Mouse (Mus musculus) midbrain, embryonic 13.5 days (tissue): ENCODE results near the gene Sema7a. TPM values are rescaled to one million over a fixed set of nuclear protein-coding genes. Genes with fewer than 3 reads are reported as not detected.

Experiments
- ATAC-seq: fragments of 200-750 bp; cut with Nextera tagmentation; 2 replicates; pipeline ENCODE4 v1.8.0; 2017; ENCODE audit warnings: mild to moderate bottlenecking, moderate TSS enrichment, moderate library complexity
- H3K27ac ChIP-seq: fragments of 300-500 bp; sonication (generic); 2 replicates; pipeline ENCODE4 v1.5.1; 2015; ENCODE audit warnings: inconsistent platforms, mild to moderate bottlenecking, moderate library complexity
- H3K27me3 ChIP-seq: fragments of 300-500 bp; sonication (generic); 2 replicates; pipeline ENCODE4 v1.6.1; 2015; ENCODE audit warnings: mild to moderate bottlenecking, inconsistent platforms
- H3K36me3 ChIP-seq: fragments of 300-500 bp; sonication (generic); 2 replicates; pipeline ENCODE4 v1.6.1; 2015; ENCODE audit warnings: mild to moderate bottlenecking, inconsistent platforms
- H3K4me1 ChIP-seq: fragments of 300-500 bp; sonication (generic); replicated peaks from 2 replicates; pipeline ENCODE4 v1.6.1; 2015; ENCODE audit warnings: inconsistent platforms
- H3K4me2 ChIP-seq: fragments of 300-500 bp; sonication (generic); replicated peaks from 2 replicates; pipeline ENCODE4 v1.6.1; 2015; ENCODE audit warnings: moderate library complexity, mild to moderate bottlenecking, inconsistent platforms
- H3K4me3 ChIP-seq: fragments of 300-500 bp; sonication (generic); replicated peaks from 2 replicates; pipeline ENCODE4 v1.5.1; 2015; ENCODE audit warnings: mild to moderate bottlenecking, inconsistent platforms
- H3K9ac ChIP-seq: fragments of 300-500 bp; sonication (generic); replicated peaks from 2 replicates; pipeline ENCODE4 v1.6.1; 2015; ENCODE audit warnings: mild to moderate bottlenecking, inconsistent platforms
- H3K9me3 ChIP-seq: fragments of 300-500 bp; sonication (generic); 2 replicates; pipeline ENCODE4 v1.6.1; 2016; ENCODE audit warnings: mild to moderate bottlenecking, inconsistent platforms
- WGBS: fragments of 180-500 bp; shearing (Covaris S2); methylation state at CpG from one replicate; pipeline ENCODE4 v1.1.7; 2015; 5-methylcytosine and 5-hydroxymethylcytosine counted together
- polyA plus RNA-seq: library from polyadenylated mRNA; unstranded; fragments of >200 nt; fragmentation: Nextera tagmentation; extraction: Ambion mirVana; gene quantifications from 2 replicates; pipeline ENCODE4 v1.2.1, GENCODE M21; 2015

The Sema7a gene
- polyA plus RNA-seq, 1 experiment from 2014 or later, result 2.7 TPM

DNA sequence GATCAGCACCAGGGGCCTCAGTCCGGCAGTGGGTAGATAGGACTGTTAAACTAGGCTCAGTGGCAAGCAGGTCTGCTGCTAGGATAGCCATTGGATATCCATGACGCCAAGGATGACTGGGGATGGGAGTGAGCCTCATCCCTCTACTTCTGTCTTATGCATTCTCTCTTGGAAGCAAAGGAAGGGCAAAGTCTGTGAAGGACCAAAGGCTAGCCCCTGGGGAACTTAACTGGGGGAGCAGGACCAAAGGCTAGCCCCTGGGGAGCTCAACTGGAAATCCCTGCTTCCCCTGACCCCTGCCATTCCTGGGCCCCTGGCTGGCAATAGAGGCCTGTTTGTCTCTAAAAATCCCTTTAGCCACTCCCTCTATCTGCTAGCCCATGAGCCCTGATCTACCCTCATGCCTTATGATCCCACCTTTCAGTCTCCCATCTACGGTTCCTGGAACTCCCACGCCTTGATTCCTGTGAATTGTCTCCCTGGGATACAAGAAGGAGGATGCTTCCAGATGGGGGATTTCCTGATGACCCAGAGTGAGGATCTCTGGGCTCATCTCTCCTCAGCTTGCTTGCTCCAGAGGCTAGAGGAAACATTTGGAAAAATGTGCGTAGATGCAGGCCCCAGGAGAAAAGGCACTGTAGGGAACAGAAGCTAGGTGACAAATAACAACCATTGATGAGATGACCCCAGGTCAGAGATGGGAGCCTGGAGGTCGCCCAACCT is 24.8 kb downstream of the Sema7a start:
- Histone ChIP-seq H3K4me2 (no peak overlapping the region), H3K9ac (no peak overlapping the region), H3K4me3 (no peak overlapping the region), H3K27me3 (no peaks in the 10 kb centered on the region), H3K27ac (no peak overlapping the region), H3K4me1 (no peaks in the 10 kb centered on the region; the same call in 1 of the 2 replicates), H3K9me3 (no peaks in the 10 kb centered on the region), H3K36me3 (peaks cover 21% of the 10 kb centered on the region)
- 76% methylated on average over 6 of the region's 6 CpGs for WGBS
- ATAC-seq, result no peak

DNA sequence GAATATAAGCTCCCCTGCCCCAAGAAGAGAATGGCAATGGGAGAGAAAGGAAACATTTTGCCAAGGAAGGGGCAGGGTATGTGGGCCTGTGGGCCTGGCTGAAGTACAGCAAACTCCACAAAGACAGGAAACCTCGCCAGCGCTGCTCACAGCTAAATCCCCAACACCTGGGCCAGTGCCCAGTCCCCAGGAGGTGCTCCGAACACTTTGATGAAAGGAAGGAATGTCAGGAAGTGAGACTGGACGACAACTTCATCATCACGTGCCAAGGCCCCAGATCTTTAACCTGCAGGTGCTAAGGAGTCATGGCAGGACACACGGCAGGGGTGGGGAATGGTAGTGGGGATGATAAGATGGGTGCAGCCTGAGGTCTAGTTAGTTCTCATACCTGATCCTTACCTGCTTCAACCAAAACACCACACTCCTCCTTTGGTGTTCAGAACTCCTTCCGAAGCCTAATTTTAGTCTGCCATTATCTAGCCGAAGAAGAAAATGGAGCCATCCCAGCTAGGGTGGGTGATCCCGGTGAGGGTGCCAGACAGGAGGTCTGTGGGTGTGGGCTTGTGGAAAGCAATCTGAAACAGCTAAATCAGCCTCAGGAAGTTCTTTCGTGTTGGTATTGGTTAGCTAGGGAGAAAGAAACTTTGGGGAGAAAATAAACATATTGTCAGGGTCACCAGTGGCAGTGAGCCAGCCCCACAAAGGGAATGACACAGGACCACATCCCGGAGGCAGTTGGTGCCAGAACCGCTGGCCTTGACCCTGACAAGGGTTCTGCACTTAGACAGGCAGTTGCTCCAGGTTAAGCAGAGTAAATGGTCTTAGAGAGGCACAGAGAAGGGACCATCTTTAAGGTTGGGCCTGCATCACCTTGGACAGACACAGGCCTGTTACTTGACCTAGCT is 25.6 kb downstream of the Sema7a start:
- ATAC-seq, result no peak
- Histone ChIP-seq H3K27ac (no peak overlapping the region), H3K9ac (no peak overlapping the region), H3K36me3 (peaks cover 14% of the 10 kb centered on the region), H3K27me3 (no peaks in the 10 kb centered on the region), H3K4me1 (no peaks in the 10 kb centered on the region; the same call in 1 of the 2 replicates), H3K4me3 (no peak overlapping the region), H3K4me2 (no peak overlapping the region), H3K9me3 (no peaks in the 10 kb centered on the region)
- 87% methylated on average over 12 of the region's 12 CpGs for WGBS

DNA sequence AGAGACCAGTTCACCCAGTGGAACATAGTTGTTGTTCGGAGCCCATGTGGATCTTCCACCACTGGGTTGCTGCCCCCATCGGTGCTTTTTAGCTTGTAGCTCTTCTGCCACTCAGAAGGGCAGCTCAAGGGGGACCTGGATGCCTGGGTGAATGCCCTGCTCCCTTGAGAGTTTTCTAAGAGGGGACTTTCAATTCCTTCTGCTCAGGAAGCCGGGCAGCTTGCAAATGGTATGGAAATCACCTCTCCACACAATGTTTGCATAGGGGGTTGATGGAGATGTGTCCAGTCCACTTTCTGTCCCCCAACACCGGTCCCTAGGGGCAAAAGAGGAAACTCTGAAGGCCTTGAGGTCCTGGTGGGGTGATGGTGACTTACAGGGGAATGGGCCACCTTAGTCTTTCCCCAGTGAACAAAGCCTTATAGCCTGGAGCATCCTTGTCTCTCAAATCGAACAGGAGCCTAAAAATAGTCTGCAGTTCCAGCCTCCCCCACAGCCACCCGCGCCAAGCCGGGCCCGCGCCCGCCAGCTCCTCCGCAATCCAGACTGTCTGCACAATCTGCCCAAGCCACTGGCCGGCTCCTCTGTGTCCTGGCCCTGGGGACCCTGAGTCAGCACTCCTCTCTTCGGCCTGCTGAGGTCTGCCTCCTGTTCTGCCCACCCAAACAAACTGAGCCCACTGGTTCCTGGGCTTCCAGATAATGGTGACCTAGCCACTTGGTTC is 27.5 kb downstream of the Sema7a start:
- H3K9me3 ChIP-seq, result no peaks in the 10 kb centered on the region
- no peaks in the 10 kb centered on the region for H3K27me3 ChIP-seq
- H3K36me3 ChIP-seq, result no peaks in the 10 kb centered on the region
- no peak overlapping the region for H3K4me3 ChIP-seq
- no peaks in the 10 kb centered on the region; the same call in 1 of the 2 replicates for H3K4me1 ChIP-seq
- WGBS, result 80% methylated on average over 14 of the region's 14 CpGs
- no peak overlapping the region for H3K9ac ChIP-seq
- ATAC-seq, result no peak
- no peak overlapping the region for H3K4me2 ChIP-seq
- no peak overlapping the region for H3K27ac ChIP-seq

DNA sequence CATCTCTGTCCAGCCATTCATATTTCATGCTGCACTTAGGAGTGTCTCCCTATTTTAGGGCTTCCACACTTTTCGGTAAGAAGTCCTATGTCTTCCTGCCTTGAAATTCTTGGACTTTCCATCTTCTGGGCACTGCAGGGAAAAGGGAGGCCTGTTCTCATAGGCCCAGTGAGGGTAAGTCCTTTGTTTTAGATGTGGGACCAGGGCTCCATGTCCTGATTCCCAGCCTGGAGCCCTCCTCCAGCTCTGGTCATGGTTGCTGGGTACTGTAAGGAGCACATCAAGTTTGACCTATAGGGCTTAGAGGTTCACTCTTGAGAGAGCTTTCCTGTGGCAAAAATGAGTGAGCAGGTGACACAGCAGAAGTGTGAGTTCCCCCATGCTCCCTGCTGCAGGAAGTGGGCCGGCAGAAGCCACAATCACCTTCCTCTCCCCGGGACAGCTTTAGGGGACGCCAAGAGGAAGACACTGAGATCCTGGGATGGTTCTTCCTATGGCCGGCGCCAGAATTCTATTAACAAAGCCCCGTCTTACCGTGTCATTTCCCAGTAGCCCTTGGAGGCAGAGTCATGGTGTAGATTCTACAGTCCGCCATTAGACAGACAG is 28.4 kb downstream of the Sema7a start:
- Histone ChIP-seq H3K4me1 (no peaks in the 10 kb centered on the region; the same call in 1 of the 2 replicates), H3K4me2 (no peak overlapping the region), H3K27me3 (no peaks in the 10 kb centered on the region), H3K4me3 (no peak overlapping the region), H3K9ac (no peak overlapping the region), H3K36me3 (no peaks in the 10 kb centered on the region), H3K9me3 (no peaks in the 10 kb centered on the region), H3K27ac (no peak overlapping the region)
- no peak for ATAC-seq
- 86% methylated on average over 9 of the region's 9 CpGs for WGBS

DNA sequence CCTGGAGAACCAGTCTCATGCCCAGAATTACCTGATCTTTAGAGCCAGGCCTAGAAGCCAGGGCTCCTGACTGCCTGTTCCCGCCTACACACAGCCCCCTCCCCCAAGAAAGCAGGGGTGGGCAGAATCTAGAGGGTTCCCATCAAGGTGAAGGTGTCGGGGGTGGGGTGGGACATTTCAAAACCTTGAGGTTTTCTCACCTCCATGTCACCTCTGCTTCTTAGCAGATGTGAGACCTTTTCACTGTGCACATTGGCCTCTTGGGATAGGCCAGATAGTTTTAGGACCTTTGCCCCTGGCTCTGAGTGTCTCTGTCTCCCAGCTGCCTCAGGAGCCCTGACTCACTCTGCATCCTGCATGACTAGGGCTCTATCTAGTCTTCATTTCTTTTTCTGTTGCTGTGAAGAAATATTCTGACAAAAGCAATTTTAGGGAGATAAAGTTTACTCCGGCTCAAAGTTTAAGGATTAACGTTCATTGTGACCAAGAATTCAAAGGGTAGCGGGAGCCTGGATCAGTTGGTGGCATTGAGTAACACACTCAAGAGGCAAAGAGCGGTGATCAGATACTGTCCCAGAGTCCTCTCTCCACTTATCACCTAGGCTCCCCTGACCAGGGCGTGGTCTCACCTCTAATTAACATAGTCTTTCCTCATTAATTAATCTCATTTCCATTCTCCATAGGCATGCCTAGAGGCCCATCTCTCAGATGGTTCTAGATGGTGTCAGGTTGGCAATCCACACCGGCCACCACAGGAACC is 29.1 kb downstream of the Sema7a start:
- no peak overlapping the region for H3K4me2 ChIP-seq
- H3K9ac ChIP-seq, result no peak overlapping the region
- ATAC-seq, result no peak
- H3K27ac ChIP-seq, result no peak overlapping the region
- 89% methylated on average over 8 of the region's 8 CpGs for whole genome bisulfite sequencing
- no peaks in the 10 kb centered on the region for H3K9me3 ChIP-seq
- no peak overlapping the region for H3K4me3 ChIP-seq
- no peaks in the 10 kb centered on the region; the same call in 1 of the 2 replicates for H3K4me1 ChIP-seq
- no peaks in the 10 kb centered on the region for H3K36me3 ChIP-seq
- H3K27me3 ChIP-seq, result no peaks in the 10 kb centered on the region

DNA sequence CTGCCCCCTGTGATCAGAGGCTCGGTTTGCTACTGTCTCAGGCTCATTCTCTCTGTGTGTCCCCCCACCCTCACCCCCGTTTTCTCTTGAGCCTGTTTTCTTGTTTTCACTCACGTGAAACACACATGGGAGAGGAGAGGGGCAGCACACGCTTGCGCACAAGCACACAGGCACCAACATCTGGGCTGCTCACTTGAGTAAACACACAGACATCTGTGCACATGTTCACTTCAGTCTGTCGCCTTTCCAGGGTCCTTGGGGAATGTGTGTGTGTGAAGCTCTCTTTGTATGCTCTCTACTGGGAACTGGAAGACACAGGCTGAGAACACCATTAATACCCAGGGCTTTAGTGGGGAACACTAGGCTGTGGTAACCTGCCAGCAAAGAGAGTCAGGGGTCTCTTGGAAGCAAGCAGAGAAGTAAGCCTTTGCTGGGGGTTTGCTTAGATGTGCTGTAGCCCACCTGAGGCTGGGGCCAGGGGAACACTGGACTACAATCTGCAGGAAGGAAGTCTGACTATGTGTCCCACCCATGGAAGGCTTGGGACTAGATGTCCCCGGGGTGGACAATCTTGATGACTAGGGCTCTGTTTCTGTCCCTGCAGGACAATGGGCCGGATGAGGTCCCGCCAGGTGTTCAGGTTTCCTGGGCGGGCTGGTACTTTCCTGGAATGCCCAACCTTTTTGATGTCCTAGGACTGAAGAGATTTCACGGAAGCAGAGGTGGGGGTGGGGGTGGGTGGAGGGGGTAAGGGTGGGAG is 30.0 kb downstream of the Sema7a start:
- Histone ChIP-seq H3K9ac (no peak overlapping the region), H3K36me3 (no peaks in the 10 kb centered on the region), H3K4me2 (no peak overlapping the region), H3K4me3 (no peak overlapping the region), H3K27ac (no peak overlapping the region), H3K27me3 (no peaks in the 10 kb centered on the region), H3K4me1 (no peaks in the 10 kb centered on the region), H3K9me3 (no peaks in the 10 kb centered on the region)
- 76% methylated on average over 11 of the region's 11 CpGs for WGBS
- ATAC-seq, result no peak; the same call in 1 of the 2 replicates

DNA sequence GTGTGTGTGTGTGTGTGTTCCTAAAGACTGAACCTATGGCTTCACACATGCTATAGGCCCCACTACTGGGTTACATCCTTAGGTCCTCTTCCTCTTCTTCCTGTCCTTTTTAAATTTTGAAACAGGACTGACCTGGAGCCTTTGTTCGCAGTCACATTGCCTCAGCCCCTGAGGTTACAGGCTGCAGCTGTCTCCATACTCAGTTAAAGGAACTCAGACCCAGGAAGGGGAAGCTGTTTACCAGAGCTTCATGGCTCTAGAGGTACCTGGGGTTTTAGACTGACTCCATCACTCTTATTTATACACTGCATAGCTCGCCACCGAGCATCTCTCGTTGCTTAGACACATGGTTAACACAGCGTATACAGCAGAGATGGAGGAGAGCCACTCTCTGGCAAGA is 31.5 kb downstream of the Sema7a start:
- Histone ChIP-seq H3K27me3 (no peaks in the 10 kb centered on the region), H3K27ac (no peak overlapping the region), H3K4me1 (no peaks in the 10 kb centered on the region), H3K9me3 (no peaks in the 10 kb centered on the region), H3K9ac (no peak overlapping the region), H3K4me3 (no peak overlapping the region), H3K36me3 (no peaks in the 10 kb centered on the region), H3K4me2 (no peak overlapping the region)
- WGBS, result 92% methylated on average over 5 of the region's 5 CpGs
- no peak for ATAC-seq

DNA sequence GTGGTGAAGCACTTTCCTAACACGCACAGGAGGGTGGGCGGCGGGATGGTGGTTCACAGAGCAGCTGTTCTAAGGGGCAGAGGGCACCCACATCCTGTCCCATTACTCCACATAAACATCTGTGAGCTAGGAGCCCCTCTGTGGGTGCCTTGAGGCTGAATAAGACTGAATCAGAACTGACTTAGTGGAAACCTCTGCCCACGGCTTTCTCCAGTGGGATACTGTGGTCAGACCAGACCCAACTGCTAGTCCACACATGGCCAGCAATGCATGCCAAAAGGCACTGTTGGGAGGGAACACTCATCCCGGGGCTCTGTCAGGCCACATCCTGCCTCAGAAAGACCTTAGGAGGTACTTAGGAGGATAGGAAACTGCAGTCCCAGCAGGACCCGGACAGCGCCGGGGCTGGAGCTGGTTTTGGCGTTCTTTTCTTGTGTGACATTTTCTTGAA is 32.3 kb downstream of the Sema7a start:
- Histone ChIP-seq H3K27me3 (no peaks in the 10 kb centered on the region), H3K4me1 (no peaks in the 10 kb centered on the region), H3K4me2 (no peak overlapping the region), H3K9ac (no peak overlapping the region), H3K9me3 (no peaks in the 10 kb centered on the region), H3K36me3 (no peaks in the 10 kb centered on the region), H3K27ac (no peak overlapping the region), H3K4me3 (no peak overlapping the region)
- no peak for ATAC-seq
- 79% methylated on average over 9 of the region's 9 CpGs for WGBS

DNA sequence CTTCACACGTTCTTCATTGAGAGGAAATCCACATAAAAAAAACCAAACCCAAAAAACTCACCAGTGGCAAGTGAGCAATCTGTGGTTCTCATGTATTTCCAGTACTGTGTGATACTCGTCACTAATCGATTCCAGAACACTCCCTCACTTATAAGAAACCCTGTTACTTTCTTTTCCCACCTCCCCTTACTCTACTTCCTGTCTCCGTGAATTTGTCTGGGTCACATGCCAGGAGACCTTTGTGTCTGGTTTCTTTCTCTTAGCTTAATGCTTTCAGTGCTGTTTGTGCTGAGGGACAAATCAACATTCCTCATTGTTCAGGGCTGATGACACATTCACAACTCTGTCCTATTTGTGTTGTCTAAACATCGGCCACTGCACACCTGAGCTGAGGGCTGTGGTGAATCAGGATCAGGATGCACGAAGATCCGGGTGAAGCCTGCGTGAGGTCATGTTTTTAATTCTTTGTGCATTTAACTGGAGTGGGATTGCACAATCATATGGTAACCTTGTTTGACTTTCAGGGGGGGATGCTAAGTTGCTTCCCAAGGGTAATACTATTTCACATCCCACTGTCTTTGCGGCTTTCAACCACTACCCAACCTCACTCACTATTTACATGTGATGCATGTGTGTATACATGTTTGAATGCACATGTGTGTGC is 33.0 kb downstream of the Sema7a start:
- Histone ChIP-seq H3K27ac (no peak overlapping the region), H3K4me2 (no peak overlapping the region), H3K36me3 (no peaks in the 10 kb centered on the region), H3K4me1 (no peaks in the 10 kb centered on the region), H3K4me3 (no peak overlapping the region), H3K9ac (no peak overlapping the region), H3K27me3 (no peaks in the 10 kb centered on the region), H3K9me3 (no peaks in the 10 kb centered on the region)
- ATAC-seq, result no peak
- 72% methylated on average over 9 of the region's 9 CpGs for WGBS

DNA sequence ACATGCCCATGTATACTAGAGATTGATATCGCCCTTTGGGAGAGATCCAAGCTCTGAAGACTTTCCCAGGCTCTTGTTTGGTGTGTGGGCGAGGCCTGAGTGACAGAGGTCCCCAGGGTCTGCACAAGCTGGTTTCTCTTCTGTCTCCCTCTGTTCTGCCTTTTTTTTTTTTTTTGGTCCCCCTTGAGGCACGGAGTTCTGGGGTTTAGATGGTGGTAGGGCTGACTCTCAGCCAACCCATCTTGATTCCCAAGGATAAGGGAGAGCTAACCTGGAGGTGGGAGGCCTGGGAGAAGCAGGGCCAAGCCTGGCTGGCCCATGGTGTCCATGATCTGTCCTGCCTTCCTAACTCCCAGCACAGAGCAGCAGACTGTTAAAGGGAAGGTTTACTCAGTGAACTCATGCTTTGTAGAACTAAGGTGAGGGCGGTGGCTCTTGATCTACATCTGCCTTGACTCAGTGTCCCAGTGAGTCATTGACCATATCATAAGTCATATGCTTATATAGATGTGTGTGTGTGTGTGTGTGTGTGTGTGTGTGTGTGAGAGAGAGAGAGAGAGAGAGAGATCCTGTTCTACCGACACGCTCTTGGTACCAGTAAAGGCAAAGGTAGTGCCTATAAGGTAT is 33.6 kb downstream of the Sema7a start:
- H3K36me3 ChIP-seq, result no peaks in the 10 kb centered on the region
- no peaks in the 10 kb centered on the region for H3K27me3 ChIP-seq
- H3K9me3 ChIP-seq, result no peaks in the 10 kb centered on the region
- H3K9ac ChIP-seq, result no peak overlapping the region
- ATAC-seq, result no peak
- H3K4me2 ChIP-seq, result no peak overlapping the region
- no peak overlapping the region for H3K27ac ChIP-seq
- no peak overlapping the region for H3K4me3 ChIP-seq
- 84% methylated on average over 6 of the region's 6 CpGs for WGBS
- no peaks in the 10 kb centered on the region for H3K4me1 ChIP-seq
